Mouse (Mus musculus): Measurements from ENCODE around the gene Cyth2. TPM values are rescaled to one million over a fixed set of nuclear protein-coding genes. Genes with fewer than 3 reads are reported as not detected.

Cyth2 gene
- polyA plus RNA-seq, 1 experiment from 2014 or later = 105 TPM

- Histone ChIP-seq H3K9me3 (ENCODE audit: low read length) (no peaks in the 10 kb centered on the region), H3K36me3 (ENCODE audit: insufficient read depth, low read length) (no peaks in the 10 kb centered on the region), H3K4me3 (ENCODE audit: low read depth, low read length) (peak overlapping the region; percentile 34), H3K27me3 (replicated peaks; ENCODE audit: insufficient read depth, low read length) (peaks cover 3% of the 10 kb centered on the region; the same call in 1 of the 2 replicates), H3K4me2 (replicated peaks; ENCODE audit: low read depth, low read length) (peak overlapping the region; percentile 76), H3K9ac (replicated peaks; ENCODE audit: low read depth) (no peak overlapping the region), H3K27ac (ENCODE audit: low read length) (no peak overlapping the region), H3K4me1 (ENCODE audit: insufficient read depth, low read depth, low read length) (no peaks in the 10 kb centered on the region)
- 0 out of 2 replicates have a peak, but pooled peaks have one; percentile 8 for ATAC-seq
- WGBS = 2% methylated on average over 17 of the region's 19 CpGs
- peak; percentile 62 for DNase-seq (ENCODE audit: low spot score)
- TF ChIP-seq EP300 (IDR thresholded peaks at IDR 0.05) (no peak), CTCF (IDR thresholded peaks at IDR 0.05) (no peak)
Observed at GRCm38 (mm10) chr7:45798511-45798836, 15.9 kb downstream of the Cyth2 start.

- ATAC-seq (no peak), DNase-seq (ENCODE audit: low spot score) (no peak)
- peaks cover 3% of the 10 kb centered on the region; the same call in 1 of the 2 replicates for H3K27me3 ChIP-seq (replicated peaks; ENCODE audit: insufficient read depth, low read length)
- WGBS = 3% methylated on average over 56 of the region's 60 CpGs
- H3K36me3 ChIP-seq (ENCODE audit: insufficient read depth, low read length) = no peaks in the 10 kb centered on the region
- H3K4me3 ChIP-seq (ENCODE audit: low read depth, low read length) = peak overlapping the region; percentile 34
- no peak overlapping the region for H3K9ac ChIP-seq (replicated peaks; ENCODE audit: low read depth)
- no peak overlapping the region for H3K27ac ChIP-seq (ENCODE audit: low read length)
- H3K4me2 ChIP-seq (replicated peaks; ENCODE audit: low read depth, low read length) = peak overlapping the region; percentile 76
- TF ChIP-seq CTCF (IDR thresholded peaks at IDR 0.05) = no peak
- no peak for TF ChIP-seq EP300 (IDR thresholded peaks at IDR 0.05)
- no peaks in the 10 kb centered on the region for H3K9me3 ChIP-seq (ENCODE audit: low read length)
- no peaks in the 10 kb centered on the region for H3K4me1 ChIP-seq (ENCODE audit: insufficient read depth, low read depth, low read length)
Observed at GRCm38 (mm10) chr7:45797661-45798510, 16.5 kb downstream of the Cyth2 start.

DNA sequence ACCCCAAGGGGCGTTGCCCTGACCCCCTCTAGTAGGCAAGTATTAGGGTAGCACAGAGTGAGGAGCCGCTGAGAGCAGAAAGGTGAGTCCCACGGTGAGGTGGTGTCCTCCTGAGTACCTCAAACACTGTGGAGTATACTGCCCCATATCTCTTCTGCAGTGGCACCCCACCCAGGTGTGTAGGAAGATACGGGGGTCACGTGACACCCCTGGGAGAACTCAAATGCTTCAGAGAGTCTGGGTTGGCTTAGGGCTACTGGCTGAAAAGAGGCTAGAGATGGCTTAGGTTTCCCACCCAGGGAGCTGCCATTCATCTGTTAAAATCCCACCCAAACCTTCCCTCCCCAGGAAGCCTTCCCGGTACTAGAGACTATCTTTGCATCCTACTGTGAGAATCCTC is 17.4 kb downstream of the Cyth2 start:
- Histone ChIP-seq H3K27ac (ENCODE audit: low read length) (no peak overlapping the region), H3K9ac (replicated peaks; ENCODE audit: low read depth) (no peak overlapping the region), H3K4me3 (ENCODE audit: low read depth, low read length) (no peak overlapping the region), H3K4me1 (ENCODE audit: insufficient read depth, low read depth, low read length) (no peaks in the 10 kb centered on the region), H3K36me3 (ENCODE audit: insufficient read depth, low read length) (no peaks in the 10 kb centered on the region), H3K27me3 (replicated peaks; ENCODE audit: insufficient read depth, low read length) (peaks cover 3% of the 10 kb centered on the region; the same call in 1 of the 2 replicates), H3K9me3 (ENCODE audit: low read length) (no peaks in the 10 kb centered on the region), H3K4me2 (replicated peaks; ENCODE audit: low read depth, low read length) (no peak overlapping the region)
- no peak for ATAC-seq
- no peak for DNase-seq (ENCODE audit: low spot score)
- TF ChIP-seq CTCF (IDR thresholded peaks at IDR 0.05) (no peak), EP300 (IDR thresholded peaks at IDR 0.05) (no peak)
- WGBS = 58% methylated on average over 6 of the region's 6 CpGs

- no peaks in the 10 kb centered on the region for H3K36me3 ChIP-seq (ENCODE audit: insufficient read depth, low read length)
- WGBS = 92% methylated on average over 26 of the region's 29 CpGs
- ATAC-seq = no peak
- H3K9me3 ChIP-seq (ENCODE audit: low read length) = no peaks in the 10 kb centered on the region
- no peak overlapping the region for H3K9ac ChIP-seq (replicated peaks; ENCODE audit: low read depth)
- H3K4me3 ChIP-seq (ENCODE audit: low read depth, low read length) = no peak overlapping the region
- H3K27me3 ChIP-seq (replicated peaks; ENCODE audit: insufficient read depth, low read length) = peaks cover 3% of the 10 kb centered on the region; the same call in 1 of the 2 replicates
- H3K27ac ChIP-seq (ENCODE audit: low read length) = no peak overlapping the region
- no peaks in the 10 kb centered on the region for H3K4me1 ChIP-seq (ENCODE audit: insufficient read depth, low read depth, low read length)
- no peak overlapping the region for H3K4me2 ChIP-seq (replicated peaks; ENCODE audit: low read depth, low read length)
- no peak for TF ChIP-seq CTCF (IDR thresholded peaks at IDR 0.05)
- no peak for TF ChIP-seq EP300 (IDR thresholded peaks at IDR 0.05)
- DNase-seq (ENCODE audit: low spot score) = no peak
Observed at GRCm38 (mm10) chr7:45794971-45795370, 19.4 kb downstream of the Cyth2 start.

GRCm38 (mm10) chr7:45793969-45794585 is 20.3 kb downstream of the Cyth2 start:
- ATAC-seq (no peak), DNase-seq (ENCODE audit: low spot score) (no peak)
- Histone ChIP-seq H3K4me1 (ENCODE audit: insufficient read depth, low read depth, low read length) (no peaks in the 10 kb centered on the region), H3K4me3 (ENCODE audit: low read depth, low read length) (no peak overlapping the region), H3K4me2 (replicated peaks; ENCODE audit: low read depth, low read length) (no peak overlapping the region), H3K9ac (replicated peaks; ENCODE audit: low read depth) (no peak overlapping the region), H3K36me3 (ENCODE audit: insufficient read depth, low read length) (no peaks in the 10 kb centered on the region), H3K27ac (ENCODE audit: low read length) (no peak overlapping the region), H3K9me3 (ENCODE audit: low read length) (no peaks in the 10 kb centered on the region), H3K27me3 (replicated peaks; ENCODE audit: insufficient read depth, low read length) (peaks cover 3% of the 10 kb centered on the region; the same call in 1 of the 2 replicates)
- WGBS = 82% methylated on average over 25 of the region's 44 CpGs
- no peak for TF ChIP-seq CTCF (IDR thresholded peaks at IDR 0.05)
- TF ChIP-seq EP300 (IDR thresholded peaks at IDR 0.05) = no peak

GRCm38 (mm10) chr7:45793240-45793639 is 21.1 kb downstream of the Cyth2 start:
- ATAC-seq (no peak), DNase-seq (ENCODE audit: low spot score) (no peak)
- H3K36me3 ChIP-seq (ENCODE audit: insufficient read depth, low read length) = no peaks in the 10 kb centered on the region
- H3K4me1 ChIP-seq (ENCODE audit: insufficient read depth, low read depth, low read length) = no peaks in the 10 kb centered on the region
- no peak overlapping the region for H3K27ac ChIP-seq (ENCODE audit: low read length)
- WGBS = 80% methylated on average over 24 of the region's 24 CpGs
- H3K9me3 ChIP-seq (ENCODE audit: low read length) = no peaks in the 10 kb centered on the region
- no peak for TF ChIP-seq CTCF (IDR thresholded peaks at IDR 0.05)
- TF ChIP-seq EP300 (IDR thresholded peaks at IDR 0.05) = no peak
- no peaks in the 10 kb centered on the region; the same call in 1 of the 2 replicates for H3K27me3 ChIP-seq (replicated peaks; ENCODE audit: insufficient read depth, low read length)
- H3K4me3 ChIP-seq (ENCODE audit: low read depth, low read length) = no peak overlapping the region
- no peak overlapping the region for H3K9ac ChIP-seq (replicated peaks; ENCODE audit: low read depth)
- H3K4me2 ChIP-seq (replicated peaks; ENCODE audit: low read depth, low read length) = no peak overlapping the region
